Mouse (Mus musculus): ENCODE data around the gene Triml2. TPM values are rescaled to one million over a fixed set of nuclear protein-coding genes. Genes with fewer than 3 reads are reported as not detected.

Triml2 gene
- not detected for polyA plus RNA-seq (2012; fragmentation: generic; extraction: Trizol)

GRCm38 (mm10) chr8:43180054-43180690 lies at the start of gene Triml2:
Gene Triml2 (plus strand): TSS chr8:43180541.
- H3K27me3 ChIP-seq (ENCODE audit: control insufficient read depth, insufficient read depth, insufficient read length) = no peaks in the 10 kb centered on the region
- no peak within 1 kb of the TSS for H3ac ChIP-seq (ENCODE audit: control insufficient read depth, insufficient read length)
- no peaks in the 10 kb centered on the region for H3K79me2 ChIP-seq (ENCODE audit: control insufficient read depth, insufficient read depth)
- TF ChIP-seq REST (IDR thresholded peaks at IDR 0.05; ENCODE audit: insufficient read depth, insufficient read length) = no peak
- no peak for TF ChIP-seq POLR2A (IDR thresholded peaks at IDR 0.05; ENCODE audit: insufficient read length, low read depth)
- no peak for TF ChIP-seq TCF3 (IDR thresholded peaks at IDR 0.05; ENCODE audit: insufficient read length, low read depth)
- TF ChIP-seq MAX (IDR thresholded peaks at IDR 0.05; ENCODE audit: low read depth) = no peak
- TF ChIP-seq TCF12 (IDR thresholded peaks at IDR 0.05; ENCODE audit: insufficient read depth, poor library complexity, severe bottlenecking) = no peak
- no peak for TF ChIP-seq USF1 (IDR thresholded peaks at IDR 0.05; ENCODE audit: low read depth)
- no peak for TF ChIP-seq MYOG (IDR thresholded peaks at IDR 0.05; ENCODE audit: control insufficient read depth in 1 of 3, insufficient read depth in 1 of 3, insufficient read length in 2 of 3, low read depth in 2 of 3)
- no peak for TF ChIP-seq MYOD1 (IDR thresholded peaks at IDR 0.05; ENCODE audit: control insufficient read depth in 1 of 3, insufficient read length in 2 of 3, low read depth in 2 of 3)
- TF ChIP-seq E2F4 (IDR thresholded peaks at IDR 0.05; ENCODE audit: insufficient read depth) = no peak
- no peak for TF ChIP-seq SRF (IDR thresholded peaks at IDR 0.05; ENCODE audit: control insufficient read depth, insufficient read length, low read depth)
- TF ChIP-seq CEBPB (IDR thresholded peaks at IDR 0.05; ENCODE audit: insufficient read depth, poor library complexity, severe bottlenecking) = no peak
- no peak within 1 kb of the TSS for H3K4me3 ChIP-seq
- H3K4me2 ChIP-seq (ENCODE audit: low read depth) = no peak within 1 kb of the TSS
- no peaks in the 10 kb centered on the region for H3K36me3 ChIP-seq (ENCODE audit: control insufficient read depth, insufficient read depth)

- H3K36me3 ChIP-seq (ENCODE audit: control insufficient read depth, insufficient read depth) = no peaks in the 10 kb centered on the region
- no peaks in the 10 kb centered on the region for H3K27me3 ChIP-seq (ENCODE audit: control insufficient read depth, insufficient read depth, insufficient read length)
- no peak within 1 kb of the TSS for H3K4me2 ChIP-seq (ENCODE audit: low read depth)
- H3ac ChIP-seq (ENCODE audit: control insufficient read depth, insufficient read length) = no peak within 1 kb of the TSS
- TF ChIP-seq MAX (IDR thresholded peaks at IDR 0.05; ENCODE audit: low read depth) (no peak), E2F4 (IDR thresholded peaks at IDR 0.05; ENCODE audit: insufficient read depth) (no peak), CEBPB (IDR thresholded peaks at IDR 0.05; ENCODE audit: insufficient read depth, poor library complexity, severe bottlenecking) (no peak), SRF (IDR thresholded peaks at IDR 0.05; ENCODE audit: control insufficient read depth, insufficient read length, low read depth) (no peak), POLR2A (IDR thresholded peaks at IDR 0.05; ENCODE audit: insufficient read length, low read depth) (no peak), POLR2AphosphoS2 (IDR thresholded peaks at IDR 0.05; ENCODE audit: insufficient read length, low read depth) (no peak), TCF12 (IDR thresholded peaks at IDR 0.05; ENCODE audit: insufficient read depth, poor library complexity, severe bottlenecking) (no peak), USF1 (IDR thresholded peaks at IDR 0.05; ENCODE audit: low read depth) (no peak), REST (IDR thresholded peaks at IDR 0.05; ENCODE audit: insufficient read depth, insufficient read length) (no peak), TCF3 (IDR thresholded peaks at IDR 0.05; ENCODE audit: insufficient read length, low read depth) (no peak), MYOG (IDR thresholded peaks at IDR 0.05; ENCODE audit: control insufficient read depth in 1 of 3, insufficient read depth in 1 of 3, insufficient read length in 2 of 3, low read depth in 2 of 3) (no peak), MYOD1 (IDR thresholded peaks at IDR 0.05; ENCODE audit: control insufficient read depth in 1 of 3, insufficient read length in 2 of 3, low read depth in 2 of 3) (no peak)
- no peaks in the 10 kb centered on the region for H3K79me2 ChIP-seq (ENCODE audit: control insufficient read depth, insufficient read depth)
- no peak within 1 kb of the TSS for H3K4me3 ChIP-seq
Observed at GRCm38 (mm10) chr8:43141386-43141785, 39.0 kb upstream of the Triml2 start, which contains the start of gene Triml1. Gene Triml1 (minus strand): TSS chr8:43141486.

GRCm38 (mm10) chr8:43149307-43149706 lies 31.0 kb upstream of the Triml2 start:
- Histone ChIP-seq H3K79me2 (ENCODE audit: control insufficient read depth, insufficient read depth) (no peaks in the 10 kb centered on the region), H3K4me2 (ENCODE audit: low read depth) (no peak overlapping the region), H3K4me3 (no peak overlapping the region), H3ac (ENCODE audit: control insufficient read depth, insufficient read length) (no peak overlapping the region), H3K27me3 (ENCODE audit: control insufficient read depth, insufficient read depth, insufficient read length) (no peaks in the 10 kb centered on the region), H3K36me3 (ENCODE audit: control insufficient read depth, insufficient read depth) (no peaks in the 10 kb centered on the region)
- TF ChIP-seq POLR2AphosphoS2 (IDR thresholded peaks at IDR 0.05; ENCODE audit: insufficient read length, low read depth) (no peak), E2F4 (IDR thresholded peaks at IDR 0.05; ENCODE audit: insufficient read depth) (no peak), SRF (IDR thresholded peaks at IDR 0.05; ENCODE audit: control insufficient read depth, insufficient read length, low read depth) (no peak), CEBPB (IDR thresholded peaks at IDR 0.05; ENCODE audit: insufficient read depth, poor library complexity, severe bottlenecking) (no peak), USF1 (IDR thresholded peaks at IDR 0.05; ENCODE audit: low read depth) (no peak), MYOD1 (IDR thresholded peaks at IDR 0.05; ENCODE audit: control insufficient read depth in 1 of 3, insufficient read length in 2 of 3, low read depth in 2 of 3) (no peak), TCF3 (IDR thresholded peaks at IDR 0.05; ENCODE audit: insufficient read length, low read depth) (no peak), TCF12 (IDR thresholded peaks at IDR 0.05; ENCODE audit: insufficient read depth, poor library complexity, severe bottlenecking) (no peak), REST (IDR thresholded peaks at IDR 0.05; ENCODE audit: insufficient read depth, insufficient read length) (no peak), POLR2A (IDR thresholded peaks at IDR 0.05; ENCODE audit: insufficient read length, low read depth) (no peak), MYOG (IDR thresholded peaks at IDR 0.05; ENCODE audit: control insufficient read depth in 1 of 3, insufficient read depth in 1 of 3, insufficient read length in 2 of 3, low read depth in 2 of 3) (no peak), MAX (IDR thresholded peaks at IDR 0.05; ENCODE audit: low read depth) (no peak)

- Histone ChIP-seq H3K79me2 (ENCODE audit: control insufficient read depth, insufficient read depth) (no peaks in the 10 kb centered on the region), H3ac (ENCODE audit: control insufficient read depth, insufficient read length) (no peak overlapping the region), H3K4me2 (ENCODE audit: low read depth) (no peak overlapping the region), H3K27me3 (ENCODE audit: control insufficient read depth, insufficient read depth, insufficient read length) (no peaks in the 10 kb centered on the region), H3K4me3 (no peak overlapping the region), H3K36me3 (ENCODE audit: control insufficient read depth, insufficient read depth) (no peaks in the 10 kb centered on the region)
- TF ChIP-seq TCF12 (IDR thresholded peaks at IDR 0.05; ENCODE audit: insufficient read depth, poor library complexity, severe bottlenecking) (no peak), MAX (IDR thresholded peaks at IDR 0.05; ENCODE audit: low read depth) (no peak), E2F4 (IDR thresholded peaks at IDR 0.05; ENCODE audit: insufficient read depth) (no peak), POLR2AphosphoS2 (IDR thresholded peaks at IDR 0.05; ENCODE audit: insufficient read length, low read depth) (no peak), SRF (IDR thresholded peaks at IDR 0.05; ENCODE audit: control insufficient read depth, insufficient read length, low read depth) (no peak), MYOD1 (IDR thresholded peaks at IDR 0.05; ENCODE audit: control insufficient read depth in 1 of 3, insufficient read length in 2 of 3, low read depth in 2 of 3) (no peak), REST (IDR thresholded peaks at IDR 0.05; ENCODE audit: insufficient read depth, insufficient read length) (no peak), TCF3 (IDR thresholded peaks at IDR 0.05; ENCODE audit: insufficient read length, low read depth) (no peak)
Observed at GRCm38 (mm10) chr8:43163255-43163654, 17.1 kb upstream of the Triml2 start.
